Mouse (Mus musculus) forebrain, embryonic 11.5 days (tissue): ENCODE data around the gene Olfr1383. TPM values are rescaled to one million over a fixed set of nuclear protein-coding genes. Genes with fewer than 3 reads are reported as not detected.
"Not testable (repeated sequence)": the region's sequence is repeated elsewhere in the genome, so short reads cannot be mapped to it uniquely, and the experiment has no call there.

Experiments
- ATAC-seq: fragments of 200-750 bp; cut with Nextera tagmentation; replicated peaks from 2 replicates; pipeline ENCODE4 v1.8.0; 2017; ENCODE audit warnings: moderate TSS enrichment; ENCODE audit not compliant: low FRiP score
- DNase-seq: peaks from one replicate; pipeline ENCODE4 v3.0.0-alpha.2; 2017; ENCODE audit warnings: low spot score
- H3K27ac ChIP-seq: fragments of 300-500 bp; sonication (generic); 2 replicates; pipeline ENCODE4 v1.5.1; 2014; ENCODE audit warnings: low read depth, low read length
- H3K27me3 ChIP-seq: fragments of 300-500 bp; sonication (generic); 2 replicates; pipeline ENCODE4 v1.6.1; 2014; ENCODE audit warnings: mild to moderate bottlenecking, low read length, mixed read lengths; ENCODE audit not compliant: control insufficient read depth, insufficient read depth
- H3K36me3 ChIP-seq: fragments of 300-500 bp; sonication (generic); 2 replicates; pipeline ENCODE4 v1.6.1; 2014; ENCODE audit warnings: mild to moderate bottlenecking, low read length, moderate library complexity, mixed read lengths; ENCODE audit not compliant: control insufficient read depth, insufficient read depth
- H3K4me1 ChIP-seq: fragments of 300-500 bp; sonication (generic); replicated peaks from 2 replicates; pipeline ENCODE4 v1.6.1; 2014; ENCODE audit warnings: low read length, mixed read lengths; ENCODE audit not compliant: control insufficient read depth, insufficient read depth
- H3K4me2 ChIP-seq: fragments of 300-500 bp; sonication (generic); 2 replicates; pipeline ENCODE4 v1.6.1; 2014; ENCODE audit warnings: low read depth, mild to moderate bottlenecking, low read length, moderate library complexity, mixed read lengths; ENCODE audit not compliant: severe bottlenecking
- H3K4me3 ChIP-seq: fragments of 300-500 bp; sonication (generic); 2 replicates; pipeline ENCODE4 v1.5.1; 2014; ENCODE audit warnings: low read depth, low read length
- H3K9ac ChIP-seq: fragments of 300-500 bp; sonication (generic); 2 replicates; pipeline ENCODE4 v1.6.1; 2014; ENCODE audit warnings: low read length
- H3K9me3 ChIP-seq: fragments of 300-500 bp; sonication (generic); 2 replicates; pipeline ENCODE4 v1.6.1; 2016; ENCODE audit warnings: low read length, mixed read lengths; ENCODE audit not compliant: control insufficient read depth
- WGBS: fragments of 180-500 bp; shearing (Covaris S2); extraction: QIAGEN DNeasy Blood & Tissue Kit; methylation state at CpG from one replicate; pipeline ENCODE4 v1.1.7; 2014; 5-methylcytosine and 5-hydroxymethylcytosine counted together
- polyA plus RNA-seq: library from polyadenylated mRNA; unstranded; fragments of >200 nt; fragmentation: Nextera tagmentation; extraction: Ambion mirVana; gene quantifications from 2 replicates; pipeline ENCODE4 v1.2.1, GENCODE M21; 2014

Gene Olfr1383
- not detected in 2 replicates for polyA plus RNA-seq

DNA sequence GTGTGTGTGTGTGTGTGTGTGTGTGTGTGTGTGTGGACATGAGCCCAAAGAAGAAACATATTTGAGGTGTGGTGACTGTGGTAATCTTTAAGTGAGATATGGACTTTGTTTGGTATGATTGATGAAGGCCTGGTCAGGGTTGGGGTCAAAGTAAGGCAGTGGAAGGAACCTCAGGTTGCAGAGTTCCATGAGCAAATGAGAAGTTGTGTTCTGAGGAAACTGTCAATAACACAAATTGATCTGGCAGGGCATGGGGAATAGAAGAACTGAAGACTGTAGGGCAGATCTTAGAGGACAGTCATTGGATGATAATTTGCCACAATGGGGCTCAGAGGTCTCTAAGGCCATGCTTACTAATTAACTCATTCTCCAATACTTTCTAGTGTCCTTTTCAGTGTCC is at the start of gene Olfr1383:
Gene Olfr1383, plus strand, starts transcription at position 301 of the 400 bp plus-strand sequence.
- Histone ChIP-seq H3K4me3 (no peak within 1 kb of the TSS), H3K27me3 (no peaks in the 10 kb centered on the region), H3K27ac (no peak within 1 kb of the TSS), H3K4me1 (no peaks in the 10 kb centered on the region), H3K36me3 (no peaks in the 10 kb centered on the region), H3K9me3 (no peaks in the 10 kb centered on the region), H3K9ac (no peak within 1 kb of the TSS), H3K4me2 (no peak within 1 kb of the TSS)
- ATAC-seq (no peak), DNase-seq (no peak)

DNA sequence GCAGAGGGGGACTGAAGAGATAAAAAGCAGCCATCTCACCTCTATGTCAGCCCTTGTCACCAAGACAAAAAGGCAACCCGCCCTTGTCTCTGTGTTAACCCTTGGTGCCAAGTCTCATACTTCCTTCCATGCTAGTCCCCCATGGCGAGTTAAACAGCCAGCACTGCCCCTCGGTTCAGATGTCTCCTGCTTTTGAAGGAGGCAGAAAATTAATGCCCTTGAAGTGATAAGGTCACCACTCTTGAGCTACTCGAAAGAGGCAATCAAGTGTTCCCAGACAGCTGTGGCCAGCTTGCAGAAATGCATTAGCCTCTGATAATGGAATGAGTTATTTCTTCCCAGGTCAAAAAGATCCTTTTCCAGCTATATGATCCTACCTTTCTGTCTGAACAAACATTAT is 33.5 kb upstream of the Olfr1383 start:
- WGBS: 76% methylated on average over 4 of the region's 4 CpGs
- H3K4me2 ChIP-seq: no peak overlapping the region
- H3K27ac ChIP-seq: no peak overlapping the region
- H3K27me3 ChIP-seq: no peaks in the 10 kb centered on the region
- H3K4me3 ChIP-seq: no peak overlapping the region
- H3K9ac ChIP-seq: no peak overlapping the region
- H3K36me3 ChIP-seq: no peaks in the 10 kb centered on the region
- DNase-seq: no peak
- H3K4me1 ChIP-seq: no peaks in the 10 kb centered on the region
- H3K9me3 ChIP-seq: no peaks in the 10 kb centered on the region
- no peak for ATAC-seq

DNA sequence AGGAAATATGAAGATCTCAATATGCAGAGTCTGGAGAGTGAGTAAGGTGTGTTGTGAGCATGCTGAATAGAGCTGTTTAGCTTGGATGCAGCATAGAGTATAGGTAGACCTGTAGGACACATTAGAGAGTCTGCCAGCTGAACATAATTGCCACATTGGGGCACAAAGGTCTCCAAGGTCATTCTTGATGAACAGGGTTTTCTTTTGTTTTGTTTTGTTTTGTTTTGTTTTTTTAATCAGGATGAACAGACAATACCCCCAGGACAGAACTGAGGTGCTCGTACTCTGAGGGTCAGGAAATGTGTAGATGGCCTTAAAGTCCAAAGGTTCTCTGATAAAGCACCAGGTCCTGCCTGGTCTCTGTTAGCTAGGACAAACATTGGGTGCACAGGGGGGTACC is 30.7 kb upstream of the Olfr1383 start, which contains the start of gene Olfr1385:
Gene Olfr1385, plus strand, starts transcription at position 301 of the 400 bp plus-strand sequence.
- H3K4me2 ChIP-seq, H3K9me3 ChIP-seq, H3K4me1 ChIP-seq, ATAC-seq, H3K27ac ChIP-seq, H3K9ac ChIP-seq, DNase-seq, H3K4me3 ChIP-seq, H3K36me3 ChIP-seq, H3K27me3 ChIP-seq: not testable (repeated sequence)
- WGBS: 61% methylated on average over 1 of the region's 1 CpGs

DNA sequence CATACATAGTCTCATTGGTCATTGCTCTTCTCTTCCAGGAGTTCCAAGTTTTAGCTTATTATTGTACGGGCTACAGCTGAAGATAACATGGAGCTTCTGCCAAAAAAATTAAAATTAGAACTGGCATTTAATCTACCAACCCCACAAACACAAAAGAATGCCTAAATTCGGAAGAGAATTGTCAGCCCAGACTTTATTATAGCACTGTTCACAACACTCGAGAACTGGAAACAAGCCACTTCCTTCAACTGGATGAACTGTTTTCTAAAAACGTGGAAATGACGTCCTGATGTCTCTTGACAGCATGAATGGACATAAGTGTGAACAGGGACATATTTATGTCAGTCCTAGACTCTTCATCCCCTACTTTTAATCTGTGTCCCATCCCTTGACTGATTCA is 1.4 kb upstream of the Olfr1383 start:
- no peak overlapping the region for H3K9ac ChIP-seq
- no peak for DNase-seq
- H3K4me1 ChIP-seq: no peaks in the 10 kb centered on the region
- H3K9me3 ChIP-seq: no peaks in the 10 kb centered on the region
- H3K27ac ChIP-seq: no peak overlapping the region
- no peak overlapping the region for H3K4me2 ChIP-seq
- H3K4me3 ChIP-seq: no peak overlapping the region
- no peaks in the 10 kb centered on the region for H3K27me3 ChIP-seq
- H3K36me3 ChIP-seq: no peaks in the 10 kb centered on the region
- 83% methylated on average over 5 of the region's 5 CpGs for WGBS
- ATAC-seq: no peak

DNA sequence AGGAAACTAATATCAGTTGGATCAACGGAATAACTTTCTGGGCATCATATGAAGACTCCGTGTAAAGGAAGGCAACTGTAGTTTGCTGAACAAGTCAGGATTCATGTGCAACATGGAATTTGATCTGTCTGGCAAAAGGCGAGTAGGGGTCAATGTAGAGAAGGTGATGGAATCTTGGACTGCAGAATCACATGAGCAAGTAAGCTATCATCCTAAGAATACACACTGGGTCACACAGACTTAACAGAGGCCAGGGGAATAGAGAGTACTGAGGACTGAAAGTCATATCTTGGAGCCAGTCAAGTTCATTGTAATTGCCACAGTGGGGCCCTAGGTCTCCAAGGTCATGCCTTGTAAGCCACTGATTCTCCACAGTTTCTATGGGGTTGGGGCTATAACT is 8.5 kb downstream of the Olfr1383 start, which contains the start of gene Olfr1382:
Gene Olfr1382, plus strand, starts transcription at position 301 of the 400 bp plus-strand sequence.
- Histone ChIP-seq H3K9me3 (no peaks in the 10 kb centered on the region), H3K4me1 (no peaks in the 10 kb centered on the region), H3K4me2 (no peak within 1 kb of the TSS), H3K27ac (no peak within 1 kb of the TSS), H3K9ac (no peak within 1 kb of the TSS), H3K36me3 (no peaks in the 10 kb centered on the region), H3K4me3 (no peak within 1 kb of the TSS), H3K27me3 (no peaks in the 10 kb centered on the region)
- DNase-seq: no peak
- no peak for ATAC-seq
- 86% methylated on average over 3 of the region's 3 CpGs for WGBS

DNA sequence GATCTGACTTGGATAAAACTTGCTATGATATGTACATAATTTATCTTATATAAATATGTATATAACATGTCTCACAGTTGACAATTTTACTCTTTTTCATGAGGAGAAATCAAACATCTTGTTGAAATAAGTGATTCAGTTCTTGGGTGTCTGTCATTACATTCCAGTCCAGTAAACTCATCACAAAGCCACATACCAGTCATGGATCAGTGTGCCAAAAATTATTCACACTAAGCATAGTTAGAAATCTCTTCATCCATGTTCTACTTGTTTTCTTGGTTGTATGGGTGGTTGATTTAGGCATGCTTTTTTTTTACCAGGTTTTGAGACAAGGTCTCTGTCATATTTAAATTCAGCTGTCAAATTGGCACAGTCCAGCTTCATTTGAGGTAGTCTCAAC is 13.3 kb downstream of the Olfr1383 start:
- ATAC-seq: no peak

DNA sequence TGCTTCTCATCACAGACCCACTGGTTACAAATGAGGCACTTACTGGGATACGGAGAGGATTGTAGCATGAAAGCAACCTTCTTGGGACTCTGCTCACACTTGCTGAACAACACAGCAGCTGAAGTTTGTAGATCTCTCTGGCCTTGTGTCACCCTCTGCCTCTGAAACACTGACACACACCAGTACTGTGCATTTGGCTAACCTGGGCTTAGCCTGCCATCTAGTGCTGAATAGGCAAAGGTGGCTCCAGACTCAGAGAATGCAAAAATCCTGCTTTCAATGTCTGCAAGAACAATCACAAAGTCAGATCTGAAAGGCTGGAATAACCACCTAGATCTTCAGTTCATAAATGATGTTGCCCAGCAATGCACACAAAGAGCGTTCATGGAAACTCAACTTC is 17.2 kb downstream of the Olfr1383 start:
- H3K27me3 ChIP-seq, H3K4me3 ChIP-seq, H3K4me1 ChIP-seq, H3K27ac ChIP-seq, DNase-seq, H3K9ac ChIP-seq, H3K4me2 ChIP-seq, H3K36me3 ChIP-seq, H3K9me3 ChIP-seq, ATAC-seq: not testable (repeated sequence)
- 93% methylated on average over 2 of the region's 2 CpGs for WGBS

More for the DNA sequence above, 13.3 kb downstream of the Olfr1383 start:
- Histone ChIP-seq H3K36me3 (no peaks in the 10 kb centered on the region), H3K9ac (no peak overlapping the region), H3K27me3 (no peaks in the 10 kb centered on the region), H3K27ac (no peak overlapping the region), H3K4me1 (no peaks in the 10 kb centered on the region), H3K4me3 (no peak overlapping the region), H3K4me2 (no peak overlapping the region), H3K9me3 (no peaks in the 10 kb centered on the region)
- DNase-seq: no peak

DNA sequence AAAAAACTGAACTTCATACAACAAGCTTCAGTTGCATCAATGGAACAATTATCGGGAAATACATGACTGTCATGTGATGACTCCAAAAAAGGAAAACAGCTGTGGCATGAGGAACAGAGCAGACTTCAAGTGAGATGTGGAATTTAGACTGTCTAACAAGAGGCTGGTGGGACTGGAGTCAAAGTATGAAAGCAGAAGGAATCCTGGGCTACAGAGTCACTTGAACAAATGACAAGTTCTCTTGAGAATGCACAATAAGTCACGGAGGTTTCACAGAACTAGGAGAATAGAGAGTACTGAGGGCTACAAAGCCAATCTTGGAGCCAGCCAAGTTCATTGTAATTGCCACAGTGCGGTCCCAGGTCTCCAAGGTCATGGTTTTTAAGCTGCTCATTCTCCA is 23.7 kb downstream of the Olfr1383 start, which contains the start of gene Olfr1381:
Gene Olfr1381, plus strand, starts transcription at position 301 of the 400 bp plus-strand sequence.
- WGBS: 77% methylated on average over 3 of the region's 3 CpGs
- ATAC-seq, H3K27me3 ChIP-seq, H3K27ac ChIP-seq, H3K9ac ChIP-seq, H3K4me2 ChIP-seq, H3K36me3 ChIP-seq, H3K4me3 ChIP-seq, H3K9me3 ChIP-seq, DNase-seq, H3K4me1 ChIP-seq: not testable (repeated sequence)

DNA sequence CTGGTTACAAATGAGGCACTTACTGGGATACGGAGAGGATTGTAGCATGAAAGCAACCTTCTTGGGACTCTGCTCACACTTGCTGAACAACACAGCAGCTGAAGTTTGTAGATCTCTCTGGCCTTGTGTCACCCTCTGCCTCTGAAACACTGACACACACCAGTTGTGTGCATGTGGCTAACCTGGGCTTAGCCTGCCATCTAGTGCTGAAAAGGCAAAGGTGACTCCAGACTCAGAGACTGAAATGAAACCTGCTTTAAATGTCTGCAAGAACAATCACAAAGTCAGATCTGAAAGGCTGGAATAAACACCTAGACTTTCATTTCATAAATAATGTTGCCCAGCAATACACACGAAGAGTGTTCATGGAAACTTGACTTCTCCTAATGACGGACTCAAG is 34.6 kb downstream of the Olfr1383 start:
- not testable (repeated sequence) for DNase-seq, H3K4me3 ChIP-seq, H3K9ac ChIP-seq, H3K4me1 ChIP-seq, H3K4me2 ChIP-seq, ATAC-seq, H3K9me3 ChIP-seq, H3K36me3 ChIP-seq, H3K27ac ChIP-seq, H3K27me3 ChIP-seq
- 82% methylated on average over 3 of the region's 3 CpGs for WGBS
